Mouse (Mus musculus) brain, adult 2 months (tissue): ENCODE measurements around the gene Gnb4.
A peak's percentile ranks its signal among the peaks of the same experiment; 100 is the strongest.

Experiments used
- DNase-seq: peaks from one replicate; pipeline ENCODE4 v3.0.0; 2011; ENCODE audit warnings: low read depth, low spot score

Gnb4 gene

DNA sequence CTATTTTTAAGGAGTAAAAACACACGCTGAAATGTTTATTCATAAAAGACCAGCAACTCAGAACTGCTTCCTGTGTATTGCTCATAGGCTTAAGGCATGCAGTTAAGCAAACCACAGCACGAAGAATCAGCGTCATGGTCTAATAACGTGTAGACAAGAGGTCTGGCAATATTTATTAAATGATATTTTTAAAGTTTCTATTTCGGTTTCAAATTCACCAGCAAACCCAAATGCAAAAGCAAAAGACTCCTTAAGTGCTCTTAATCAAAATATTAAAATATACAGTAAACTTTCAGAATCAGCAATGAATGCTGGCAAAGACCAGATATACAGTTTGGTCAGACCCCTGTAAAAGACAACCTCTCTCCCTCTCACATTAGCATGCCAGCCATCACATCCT lies 1.0 kb downstream of the Gnb4 start:
- DNase-seq = no peak

GRCm38 (mm10) chr3:32614786-32615185 lies 1.6 kb downstream of the Gnb4 start:
- DNase-seq = no peak

GRCm38 (mm10) chr3:32611606-32612170 lies 4.7 kb downstream of the Gnb4 start:
- DNase-seq = no peak

- DNase-seq = peak; percentile 86
Measured at GRCm38 (mm10) chr3:32610560-32610959, 5.8 kb downstream of the Gnb4 start.

- DNase-seq = no peak
Measured at GRCm38 (mm10) chr3:32609233-32609632, 7.2 kb downstream of the Gnb4 start.

GRCm38 (mm10) chr3:32601055-32601454 lies 15.3 kb downstream of the Gnb4 start:
- DNase-seq = peak; percentile 56

DNA sequence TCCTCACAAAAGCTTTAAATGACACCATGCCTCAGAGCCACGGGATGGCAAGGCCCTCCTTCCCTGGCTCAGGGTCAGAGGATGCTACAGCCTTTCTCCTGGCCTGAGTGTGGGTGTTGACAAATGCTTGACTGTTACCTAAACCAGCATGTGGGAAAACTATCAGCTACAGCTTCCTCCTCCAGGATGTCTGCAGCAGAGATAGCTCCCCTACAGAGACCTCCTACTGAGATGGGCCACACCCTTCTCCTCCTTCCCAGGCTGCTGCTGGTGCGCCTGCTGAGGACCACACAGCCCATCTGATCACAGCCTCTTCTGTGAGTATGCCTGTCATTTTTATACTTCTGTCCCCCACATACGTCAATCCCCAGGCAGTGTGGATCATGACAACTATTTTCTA lies 17.1 kb downstream of the Gnb4 start:
- no peak for DNase-seq

GRCm38 (mm10) chr3:32595080-32595479 lies 21.3 kb downstream of the Gnb4 start:
- DNase-seq = no peak

- DNase-seq = no peak
Measured at GRCm38 (mm10) chr3:32586274-32586673, 30.1 kb downstream of the Gnb4 start.

- no peak for DNase-seq
Measured at GRCm38 (mm10) chr3:32583489-32583888, 32.9 kb downstream of the Gnb4 start.

DNA sequence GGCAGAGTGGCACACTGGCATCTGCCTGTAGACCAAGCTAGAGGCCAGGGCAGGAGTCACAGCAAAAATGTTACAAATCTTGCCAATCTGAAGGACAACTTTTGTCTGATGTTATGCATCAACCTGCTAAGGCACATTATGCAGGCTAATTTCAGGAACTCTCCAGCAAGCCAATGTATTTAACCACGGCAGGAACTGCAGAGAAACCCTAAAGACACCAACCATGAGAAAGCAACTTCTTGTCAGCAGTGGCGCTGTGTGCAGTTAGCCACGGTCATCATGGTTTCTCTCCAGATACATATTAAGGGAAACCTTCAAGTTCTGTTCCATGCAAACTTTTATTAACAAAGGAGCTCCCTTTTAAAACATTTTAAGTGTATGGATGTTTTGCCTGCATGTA lies 34.5 kb downstream of the Gnb4 start:
- DNase-seq = no peak

DNA sequence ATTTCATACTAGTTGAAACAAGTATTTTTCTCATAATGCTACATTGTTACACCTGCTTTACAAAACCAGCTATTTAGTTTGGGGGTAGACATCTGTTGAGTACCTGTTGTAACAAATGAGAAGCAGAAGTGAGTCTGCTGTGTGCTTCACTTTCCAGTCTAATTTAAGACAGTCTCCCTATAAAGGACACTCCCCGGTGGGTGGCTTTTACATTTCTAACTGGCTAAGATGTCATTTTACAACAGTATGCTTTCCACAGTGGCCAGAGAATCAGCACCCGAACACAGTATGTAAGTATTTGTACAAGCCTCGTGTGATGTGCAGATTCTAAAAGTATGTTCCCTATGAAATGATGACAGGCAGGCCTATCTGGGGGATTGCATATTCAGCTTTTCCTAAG lies 35.6 kb downstream of the Gnb4 start:
- peak; percentile 7 for DNase-seq

DNA sequence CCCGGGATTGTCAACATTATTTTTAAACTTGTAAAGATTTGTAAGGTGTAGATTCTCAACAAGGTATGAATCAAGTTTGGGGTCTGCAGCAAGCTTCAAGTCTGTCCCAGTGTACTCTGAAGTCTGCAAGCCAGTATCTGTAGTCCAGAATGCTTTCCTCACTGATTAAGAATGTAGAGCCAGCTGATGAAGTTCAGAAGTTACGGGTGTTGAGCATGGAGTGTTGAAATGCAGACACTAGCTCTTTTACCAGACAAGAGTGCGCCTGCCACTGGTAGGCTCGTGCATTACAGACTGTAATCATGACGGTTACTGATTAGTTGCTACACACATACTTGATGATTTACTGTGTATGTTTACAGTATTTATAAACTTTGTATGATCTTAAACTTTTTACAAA lies 37.6 kb downstream of the Gnb4 start:
- no peak for DNase-seq

DNA sequence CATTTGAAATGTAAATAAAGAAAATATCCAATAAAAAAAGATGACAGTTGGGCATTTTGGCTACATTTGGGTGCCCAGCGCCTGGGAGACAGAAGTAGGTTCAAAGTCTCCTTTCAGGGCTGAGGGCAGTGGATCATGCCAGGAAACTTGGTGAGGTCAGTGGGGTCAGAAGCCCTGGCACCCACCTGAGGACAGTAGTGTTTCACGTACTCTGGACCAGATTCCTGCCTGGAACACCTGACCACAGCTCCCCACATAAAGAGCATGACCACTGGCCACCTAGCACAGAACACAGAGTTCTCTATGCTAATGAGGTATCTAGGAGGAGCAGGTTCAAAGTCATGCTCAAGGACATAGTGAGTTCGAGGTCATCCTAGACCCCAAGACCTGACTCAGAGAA lies 41.2 kb downstream of the Gnb4 start:
- DNase-seq = no peak

DNA sequence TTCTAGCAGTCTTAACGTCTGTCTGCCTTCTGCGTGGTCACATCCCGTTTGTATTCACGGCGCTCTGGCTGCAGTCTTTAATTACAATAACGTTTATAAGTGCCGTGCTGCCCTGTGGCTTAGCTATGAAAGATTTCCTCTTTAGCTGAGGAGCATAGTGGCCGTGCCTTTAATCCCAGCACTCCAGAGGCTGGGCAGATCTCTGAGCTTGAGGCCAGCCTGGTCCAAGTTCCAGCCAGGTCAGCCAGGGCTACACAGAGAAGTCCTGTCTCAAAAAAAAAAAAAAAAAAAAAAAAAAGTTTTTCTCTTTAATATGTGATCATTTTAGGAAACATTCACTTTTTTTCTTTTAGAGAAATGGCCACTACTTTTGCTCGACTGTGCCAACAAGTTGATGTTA lies 42.5 kb downstream of the Gnb4 start:
- no peak for DNase-seq

DNA sequence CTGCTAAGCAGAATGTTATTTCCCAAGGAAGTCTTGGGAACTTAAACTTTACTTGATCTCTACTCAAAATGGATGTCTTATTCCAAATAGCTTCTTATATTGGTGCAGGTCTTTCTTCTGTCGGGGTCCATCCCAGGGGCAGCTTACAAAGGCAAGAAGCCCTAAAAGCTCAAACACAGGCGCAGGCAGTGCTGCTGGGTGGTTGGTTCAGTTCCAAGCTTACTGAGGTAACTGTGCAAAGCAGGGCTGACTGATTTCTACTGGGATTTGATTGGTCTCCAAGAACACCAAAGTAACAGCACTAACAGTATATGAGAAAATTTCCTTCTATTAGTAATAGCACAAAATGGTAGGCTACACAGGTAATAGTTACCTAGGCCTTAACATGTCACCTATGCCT lies 43.3 kb downstream of the Gnb4 start:
- DNase-seq = no peak

- DNase-seq = no peak
Measured at GRCm38 (mm10) chr3:32563401-32563800, 53.0 kb downstream of the Gnb4 start.

GRCm38 (mm10) chr3:32553061-32553460 lies 63.3 kb downstream of the Gnb4 start:
- peak; percentile 19 for DNase-seq

DNA sequence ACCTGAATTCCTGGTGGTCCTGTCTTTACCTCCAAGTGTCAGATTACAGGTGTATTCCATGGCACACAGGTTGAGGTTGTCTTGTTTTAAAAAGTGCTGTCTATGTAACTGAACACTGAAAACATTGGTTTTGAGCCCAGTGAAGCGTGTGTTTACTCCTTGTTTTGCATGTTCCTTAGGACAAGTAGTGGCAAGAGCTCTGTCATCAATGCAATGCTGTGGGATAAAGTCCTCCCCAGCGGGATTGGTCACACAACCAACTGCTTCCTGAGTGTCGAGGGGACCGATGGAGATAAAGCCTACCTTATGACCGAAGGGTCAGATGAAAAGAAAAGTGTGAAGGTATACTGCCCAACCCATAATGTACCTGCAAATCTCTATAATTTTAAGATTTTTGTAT lies 78.3 kb downstream of the Gnb4 start:
- no peak for DNase-seq

DNA sequence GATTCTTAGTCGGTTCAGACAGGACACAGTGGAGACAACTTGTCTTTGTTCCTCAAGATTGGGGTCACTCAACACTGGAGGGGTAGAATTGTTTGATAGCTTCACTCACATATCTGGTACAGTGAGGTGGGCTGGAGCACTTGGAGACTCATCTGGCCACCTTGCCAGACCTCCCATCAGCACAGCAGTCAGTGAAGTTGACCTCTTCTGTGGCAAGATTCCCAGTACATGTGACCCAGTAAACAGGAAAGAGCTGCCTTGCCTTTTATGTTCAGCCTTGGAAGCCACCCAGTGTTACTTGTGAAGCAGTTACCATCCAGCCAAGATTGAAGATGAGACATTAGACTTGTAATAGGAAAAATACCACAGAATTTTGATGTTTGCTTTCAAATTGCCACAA lies 78.8 kb downstream of the Gnb4 start:
- DNase-seq = peak; percentile 85

- no peak for DNase-seq
Measured at GRCm38 (mm10) chr3:32535692-32536091, 80.7 kb downstream of the Gnb4 start.
